Mouse (Mus musculus) ES-E14 (cell line): ENCODE data around the gene Hist1h1d.

Source experiments
- CHD2 ChIP-seq: IDR thresholded peaks from 2 replicates; pipeline ENCODE4 v1.6.1; 2014; ENCODE audit warnings: mild to moderate bottlenecking, low read depth, low read length, inconsistent platforms
- HCFC1 ChIP-seq: IDR thresholded peaks from 2 replicates; pipeline ENCODE4 v1.6.1; 2012; ENCODE audit warnings: low read length, inconsistent platforms, borderline replicate concordance; ENCODE audit not compliant: insufficient read depth
- MAFK ChIP-seq: IDR thresholded peaks from 2 replicates; pipeline ENCODE4 v1.6.1; 2014; ENCODE audit warnings: mild to moderate bottlenecking, low read depth, low read length, inconsistent platforms; ENCODE audit not compliant: insufficient read depth
- ZC3H11A ChIP-seq: IDR thresholded peaks from 2 replicates; pipeline ENCODE4 v1.6.1; 2012; ENCODE audit warnings: low read depth, mild to moderate bottlenecking, inconsistent platforms, low read length, borderline replicate concordance
- ZNF384 ChIP-seq: IDR thresholded peaks from 2 replicates; pipeline ENCODE4 v1.6.1; 2012; ENCODE audit warnings: low read depth, low read length, inconsistent platforms

GRCm38 (mm10) chr13:23556906-23557305, 3.8 kb downstream of the Hist1h1d start:
- TF ChIP-seq ZNF384: no peak
- TF ChIP-seq CHD2: no peak
- TF ChIP-seq MAFK: no peak
- TF ChIP-seq ZC3H11A: no peak
- no peak for TF ChIP-seq HCFC1
